Mouse (Mus musculus): ENCODE data around the gene Stat4.

- TF ChIP-seq CTCF (IDR thresholded peaks at IDR 0.05; ENCODE audit: low read depth) (no peak), EP300 (optimal IDR thresholded peaks at IDR 0.05) (no peak)
Measured at GRCm38 (mm10) chr1:52043191-52043590, 56.2 kb downstream of the Stat4 start.

Data from stomach, postnatal 0 days (tissue).